Mouse (Mus musculus): ENCODE results near the gene Cct6b. TPM values are rescaled to one million over a fixed set of nuclear protein-coding genes. Genes with fewer than 3 reads are reported as not detected.

The Cct6b gene
- polyA plus RNA-seq, 1 experiment from 2014 or later: 0.30 TPM

DNA sequence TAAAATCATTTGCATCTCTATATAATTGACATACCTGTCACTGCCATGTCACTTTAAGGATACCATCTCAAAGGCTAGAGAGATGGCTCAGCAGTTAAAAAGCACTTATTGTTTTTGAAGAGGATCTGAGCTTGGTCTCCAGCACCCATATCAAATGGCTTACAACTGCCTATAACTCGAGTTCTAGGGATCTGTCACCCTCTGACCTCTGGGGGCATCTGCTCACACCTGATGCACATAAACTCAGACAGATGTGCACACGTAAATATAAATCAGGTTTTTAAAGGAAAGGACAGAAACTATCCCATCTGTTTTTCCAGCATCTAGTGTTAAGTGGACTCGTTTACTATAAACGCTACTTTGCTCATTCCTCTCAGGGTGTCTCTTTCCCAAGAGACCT lies 860 bp downstream of the Cct6b start:
- WGBS: 13% methylated on average over 4 of the region's 4 CpGs
- H3K9ac ChIP-seq (replicated peaks; ENCODE audit: low read depth, low read length): peak overlapping the region; percentile 84

DNA sequence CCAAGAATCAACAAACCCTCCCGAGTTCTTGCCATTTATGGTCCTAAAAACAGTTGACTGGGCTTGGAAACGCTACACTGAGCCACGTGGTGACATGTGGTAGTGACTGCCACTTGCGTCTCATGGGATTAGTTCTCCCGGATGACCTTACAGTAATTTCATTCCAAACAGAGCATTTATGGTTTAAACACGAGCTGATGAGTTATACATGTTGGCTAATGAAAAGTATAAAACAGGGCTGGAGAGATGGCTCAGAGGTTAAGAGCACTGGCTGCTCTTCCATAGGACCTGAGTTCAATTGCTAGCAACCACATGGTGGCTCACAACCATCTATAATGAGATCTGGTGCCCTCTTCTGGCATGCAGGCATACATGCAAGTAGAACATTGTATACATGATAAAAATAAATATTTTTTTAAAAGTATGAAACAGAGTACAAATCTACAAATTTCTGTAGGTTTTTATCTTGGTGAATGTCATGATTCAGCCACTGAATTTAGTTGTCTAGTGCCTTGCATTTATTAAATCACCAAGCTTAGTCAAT lies 1.8 kb downstream of the Cct6b start:
- peaks cover 22% of the 10 kb centered on the region for H3K4me1 ChIP-seq (replicated peaks; ENCODE audit: control insufficient read depth, insufficient read depth, low read length)
- 0 out of 2 replicates have a peak, but pooled peaks cover 2% of the 10 kb centered on the region for H3K27me3 ChIP-seq (replicated peaks; ENCODE audit: control insufficient read depth, insufficient read depth, low read length)
- WGBS: 87% methylated on average over 6 of the region's 6 CpGs
- no peak overlapping the region for H3K4me3 ChIP-seq (replicated peaks; ENCODE audit: low read length)
- ATAC-seq: no peak
- no peak overlapping the region for H3K9ac ChIP-seq (replicated peaks; ENCODE audit: low read depth, low read length)
- no peak overlapping the region for H3K27ac ChIP-seq (ENCODE audit: low read length)
- no peaks in the 10 kb centered on the region for H3K36me3 ChIP-seq (ENCODE audit: control insufficient read depth, insufficient read depth)
- H3K4me2 ChIP-seq (ENCODE audit: low read length): no peak overlapping the region
- peaks cover 3% of the 10 kb centered on the region; the same call in 1 of the 2 replicates for H3K9me3 ChIP-seq (ENCODE audit: control insufficient read depth, low read length)

More for the DNA sequence above, 860 bp downstream of the Cct6b start:
- Histone ChIP-seq H3K4me1 (replicated peaks; ENCODE audit: control insufficient read depth, insufficient read depth, low read length) (peaks cover 22% of the 10 kb centered on the region), H3K27me3 (replicated peaks; ENCODE audit: control insufficient read depth, insufficient read depth, low read length) (0 out of 2 replicates have a peak, but pooled peaks cover 2% of the 10 kb centered on the region), H3K36me3 (ENCODE audit: control insufficient read depth, insufficient read depth) (peaks cover under 1% of the 10 kb centered on the region; the same call in 1 of the 2 replicates), H3K27ac (ENCODE audit: low read length) (peak overlapping the region; percentile 93), H3K9me3 (ENCODE audit: control insufficient read depth, low read length) (peaks cover 3% of the 10 kb centered on the region; the same call in 1 of the 2 replicates), H3K4me2 (ENCODE audit: low read length) (peak overlapping the region; percentile 92), H3K4me3 (replicated peaks; ENCODE audit: low read length) (peak overlapping the region; percentile 86)
- no peak for ATAC-seq

DNA sequence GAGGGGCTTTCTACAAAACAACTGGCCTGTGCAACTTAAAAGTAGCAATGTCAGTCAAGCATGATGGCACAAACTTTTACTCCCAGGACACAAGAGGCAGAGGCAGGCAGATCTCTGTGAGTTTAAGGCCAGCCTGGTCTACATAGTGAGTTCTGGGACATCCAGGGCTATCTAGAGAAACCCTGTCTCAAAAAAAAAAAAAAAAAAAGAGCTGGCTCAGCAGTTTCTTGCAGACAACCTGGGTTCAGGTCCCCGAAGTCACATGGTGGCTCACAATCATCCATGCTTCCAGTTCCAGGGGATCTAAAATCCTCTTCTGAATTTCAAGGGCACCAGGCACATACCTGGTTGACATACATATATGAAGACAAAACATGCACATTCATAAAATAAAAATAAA lies 8.2 kb downstream of the Cct6b start:
- whole genome bisulfite sequencing: 95% methylated on average over 1 of the region's 1 CpGs
- no peak overlapping the region for H3K9ac ChIP-seq (replicated peaks; ENCODE audit: low read depth, low read length)
- H3K4me3 ChIP-seq (replicated peaks; ENCODE audit: low read length): no peak overlapping the region
- no peaks in the 10 kb centered on the region for H3K36me3 ChIP-seq (ENCODE audit: control insufficient read depth, insufficient read depth)
- no peak overlapping the region for H3K4me2 ChIP-seq (ENCODE audit: low read length)
- ATAC-seq: no peak
- no peaks in the 10 kb centered on the region for H3K4me1 ChIP-seq (replicated peaks; ENCODE audit: control insufficient read depth, insufficient read depth, low read length)
- H3K9me3 ChIP-seq (ENCODE audit: control insufficient read depth, low read length): no peaks in the 10 kb centered on the region
- 0 out of 2 replicates have a peak, but pooled peaks cover 2% of the 10 kb centered on the region for H3K27me3 ChIP-seq (replicated peaks; ENCODE audit: control insufficient read depth, insufficient read depth, low read length)
- no peak overlapping the region for H3K27ac ChIP-seq (ENCODE audit: low read length)

DNA sequence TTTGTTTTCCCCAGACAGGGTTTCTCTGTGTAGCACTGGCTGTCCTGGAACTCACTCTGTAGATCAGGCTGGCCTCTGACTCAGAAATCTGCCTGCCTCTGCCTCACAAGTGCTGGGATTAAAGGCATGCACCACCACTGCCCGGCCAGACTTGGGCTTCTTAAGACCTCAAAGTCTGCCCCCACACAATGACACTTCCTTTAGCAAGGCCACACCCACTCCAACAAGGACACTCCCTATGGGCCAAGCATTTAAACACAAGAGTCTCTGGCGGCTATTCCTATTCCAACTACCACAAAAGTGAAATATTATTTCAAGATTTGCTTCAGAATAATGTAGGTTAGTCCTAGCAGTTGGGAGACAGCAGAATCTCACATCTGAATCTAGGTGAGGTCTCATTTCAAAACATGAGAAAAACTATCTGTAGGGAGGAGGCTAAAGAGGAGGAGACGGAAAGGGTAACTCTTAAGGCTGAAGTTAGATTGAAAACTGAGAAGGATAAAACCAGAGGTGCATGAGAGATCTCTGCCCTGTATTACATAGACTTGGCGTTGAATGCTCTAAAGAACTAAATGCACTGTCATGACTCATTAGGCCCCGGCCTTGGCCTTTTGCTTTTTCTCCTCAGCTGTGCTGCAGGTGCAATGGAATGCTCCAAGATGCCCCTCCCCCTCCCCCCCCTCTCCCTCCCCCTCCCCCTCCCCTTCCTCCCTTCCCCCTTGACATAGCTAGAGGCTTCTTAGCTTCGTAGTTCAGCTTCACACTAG lies 11.6 kb downstream of the Cct6b start:
- H3K27ac ChIP-seq (ENCODE audit: low read length): no peak overlapping the region
- H3K9me3 ChIP-seq (ENCODE audit: control insufficient read depth, low read length): no peaks in the 10 kb centered on the region
- H3K36me3 ChIP-seq (ENCODE audit: control insufficient read depth, insufficient read depth): no peaks in the 10 kb centered on the region
- ATAC-seq: no peak
- H3K9ac ChIP-seq (replicated peaks; ENCODE audit: low read depth, low read length): no peak overlapping the region
- no peak overlapping the region for H3K4me3 ChIP-seq (replicated peaks; ENCODE audit: low read length)
- H3K27me3 ChIP-seq (replicated peaks; ENCODE audit: control insufficient read depth, insufficient read depth, low read length): no peaks in the 10 kb centered on the region
- H3K4me2 ChIP-seq (ENCODE audit: low read length): no peak overlapping the region
- H3K4me1 ChIP-seq (replicated peaks; ENCODE audit: control insufficient read depth, insufficient read depth, low read length): no peaks in the 10 kb centered on the region
- WGBS: 75% methylated on average over 6 of the region's 6 CpGs

DNA sequence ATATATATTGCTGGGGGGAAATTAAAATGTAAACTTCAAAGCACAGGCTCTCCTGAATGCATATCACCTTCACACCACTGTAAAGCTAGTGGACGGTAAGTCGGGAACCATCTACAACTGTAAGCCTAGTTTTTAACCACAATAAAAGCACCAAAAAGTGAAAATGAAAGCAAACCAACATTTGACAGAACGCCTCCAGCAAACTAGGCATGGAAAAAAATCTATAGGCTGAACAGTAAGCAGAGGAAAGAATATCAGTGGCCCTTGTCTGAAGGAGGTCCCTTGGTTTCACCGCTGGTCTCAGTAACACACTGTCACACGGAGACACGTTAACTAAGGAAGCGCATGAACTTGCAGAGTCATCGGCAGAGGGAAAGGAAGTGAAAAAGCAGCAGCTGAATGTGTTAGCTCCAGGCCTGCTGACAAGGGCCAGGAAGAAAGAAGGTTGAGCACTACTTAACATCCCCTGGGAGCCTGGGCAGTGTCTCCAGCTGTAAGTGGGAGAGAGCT lies 17.2 kb downstream of the Cct6b start:
- H3K27me3 ChIP-seq (replicated peaks; ENCODE audit: control insufficient read depth, insufficient read depth, low read length): no peaks in the 10 kb centered on the region
- no peaks in the 10 kb centered on the region for H3K4me1 ChIP-seq (replicated peaks; ENCODE audit: control insufficient read depth, insufficient read depth, low read length)
- H3K9me3 ChIP-seq (ENCODE audit: control insufficient read depth, low read length): no peaks in the 10 kb centered on the region
- H3K4me3 ChIP-seq (replicated peaks; ENCODE audit: low read length): no peak overlapping the region
- H3K27ac ChIP-seq (ENCODE audit: low read length): no peak overlapping the region
- H3K9ac ChIP-seq (replicated peaks; ENCODE audit: low read depth, low read length): no peak overlapping the region
- ATAC-seq: no peak
- 90% methylated on average over 8 of the region's 8 CpGs for WGBS
- H3K36me3 ChIP-seq (ENCODE audit: control insufficient read depth, insufficient read depth): no peaks in the 10 kb centered on the region
- no peak overlapping the region for H3K4me2 ChIP-seq (ENCODE audit: low read length)

DNA sequence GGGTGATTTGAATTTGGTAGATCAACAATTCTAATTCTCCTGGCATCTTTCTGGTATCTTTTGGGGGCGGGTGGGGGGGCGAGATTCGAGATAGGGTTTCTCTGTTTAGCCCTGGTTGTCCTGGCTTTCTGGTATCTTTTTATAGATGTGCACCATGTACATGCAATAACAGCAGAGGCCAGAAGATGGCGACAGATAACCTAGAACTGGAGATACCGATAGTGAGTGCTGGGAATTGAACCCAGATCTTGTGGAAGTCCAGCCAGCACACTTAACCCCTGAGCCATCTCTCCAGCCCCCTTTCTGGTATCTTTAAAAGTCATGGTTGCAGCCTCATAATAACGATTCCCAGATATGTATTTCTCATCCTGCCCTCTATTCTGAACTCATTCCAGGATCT lies 18.0 kb downstream of the Cct6b start:
- Histone ChIP-seq H3K4me3 (replicated peaks; ENCODE audit: low read length) (no peak overlapping the region), H3K36me3 (ENCODE audit: control insufficient read depth, insufficient read depth) (no peaks in the 10 kb centered on the region), H3K9ac (replicated peaks; ENCODE audit: low read depth, low read length) (no peak overlapping the region), H3K27ac (ENCODE audit: low read length) (no peak overlapping the region), H3K4me2 (ENCODE audit: low read length) (no peak overlapping the region), H3K27me3 (replicated peaks; ENCODE audit: control insufficient read depth, insufficient read depth, low read length) (no peaks in the 10 kb centered on the region), H3K9me3 (ENCODE audit: control insufficient read depth, low read length) (no peaks in the 10 kb centered on the region), H3K4me1 (replicated peaks; ENCODE audit: control insufficient read depth, insufficient read depth, low read length) (no peaks in the 10 kb centered on the region)
- no peak for ATAC-seq
- 31% methylated on average over 6 of the region's 6 CpGs for WGBS

DNA sequence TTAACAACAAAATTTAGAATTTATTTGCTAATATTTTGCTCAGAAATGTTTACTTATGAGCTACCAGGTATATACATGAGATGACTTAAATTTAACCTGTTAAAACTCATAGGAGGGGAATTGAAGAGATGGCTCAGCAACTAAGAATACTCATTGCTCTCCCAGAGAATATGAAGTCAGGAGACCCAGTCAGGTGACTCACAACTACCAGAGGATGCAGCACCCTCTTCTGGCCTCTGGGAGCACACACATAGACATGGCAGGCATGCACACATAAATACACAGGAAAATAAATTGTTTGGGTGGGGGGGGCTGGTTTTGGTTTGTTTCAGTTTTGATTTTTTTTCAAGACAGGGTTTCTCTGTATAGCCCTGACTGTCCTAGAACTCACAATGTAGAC lies 25.1 kb downstream of the Cct6b start:
- no peak overlapping the region for H3K4me3 ChIP-seq (replicated peaks; ENCODE audit: low read length)
- H3K4me1 ChIP-seq (replicated peaks; ENCODE audit: control insufficient read depth, insufficient read depth, low read length): no peaks in the 10 kb centered on the region
- no peak overlapping the region for H3K27ac ChIP-seq (ENCODE audit: low read length)
- H3K36me3 ChIP-seq (ENCODE audit: control insufficient read depth, insufficient read depth): no peaks in the 10 kb centered on the region
- H3K9ac ChIP-seq (replicated peaks; ENCODE audit: low read depth, low read length): no peak overlapping the region
- H3K4me2 ChIP-seq (ENCODE audit: low read length): no peak overlapping the region
- ATAC-seq: no peak
- no peaks in the 10 kb centered on the region for H3K9me3 ChIP-seq (ENCODE audit: control insufficient read depth, low read length)
- no peaks in the 10 kb centered on the region for H3K27me3 ChIP-seq (replicated peaks; ENCODE audit: control insufficient read depth, insufficient read depth, low read length)

DNA sequence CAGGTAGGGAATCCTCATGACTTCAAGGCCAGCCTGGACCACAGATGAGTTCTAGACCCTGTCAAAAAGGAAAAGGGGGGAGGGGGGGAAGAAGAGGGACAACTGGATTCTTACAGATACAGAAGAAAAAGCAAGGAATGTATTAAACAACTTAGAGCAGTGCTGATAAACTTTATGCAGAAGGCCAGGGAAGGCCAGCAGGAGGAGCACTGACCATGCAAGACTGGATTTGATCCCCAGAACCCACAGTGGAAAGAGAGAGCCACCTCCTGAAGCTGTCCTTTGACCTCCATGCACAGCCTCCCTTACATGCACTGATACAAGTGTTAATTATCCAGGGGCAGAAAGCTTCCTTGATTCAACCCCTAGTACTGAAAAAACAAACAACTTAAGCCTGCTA lies 29.9 kb downstream of the Cct6b start:
- no peak overlapping the region for H3K4me3 ChIP-seq (replicated peaks; ENCODE audit: low read length)
- no peaks in the 10 kb centered on the region for H3K36me3 ChIP-seq (ENCODE audit: control insufficient read depth, insufficient read depth)
- H3K9me3 ChIP-seq (ENCODE audit: control insufficient read depth, low read length): no peaks in the 10 kb centered on the region
- no peak overlapping the region for H3K4me2 ChIP-seq (ENCODE audit: low read length)
- no peaks in the 10 kb centered on the region for H3K4me1 ChIP-seq (replicated peaks; ENCODE audit: control insufficient read depth, insufficient read depth, low read length)
- no peak for ATAC-seq
- H3K27me3 ChIP-seq (replicated peaks; ENCODE audit: control insufficient read depth, insufficient read depth, low read length): no peaks in the 10 kb centered on the region
- H3K9ac ChIP-seq (replicated peaks; ENCODE audit: low read depth, low read length): no peak overlapping the region
- no peak overlapping the region for H3K27ac ChIP-seq (ENCODE audit: low read length)

DNA sequence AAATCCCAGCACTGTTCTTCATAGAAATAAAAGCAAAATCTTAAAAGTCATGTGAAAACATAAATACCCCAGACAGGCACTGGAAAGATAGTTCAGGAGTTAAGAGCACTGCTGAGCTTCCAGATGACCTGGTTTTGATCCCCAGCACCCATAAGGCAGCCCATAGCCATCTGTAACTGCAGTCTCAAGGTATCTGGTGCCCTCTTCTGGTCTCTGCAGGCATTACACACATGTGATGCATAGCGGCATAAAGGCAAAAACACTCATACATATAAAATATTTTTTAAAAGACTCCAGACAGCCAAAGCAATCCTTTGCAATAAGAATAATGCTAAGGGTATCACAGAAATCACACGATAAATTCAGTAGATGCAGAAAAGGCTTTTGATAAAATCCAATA lies 37.3 kb downstream of the Cct6b start:
- Histone ChIP-seq H3K4me2 (ENCODE audit: low read length) (no peak overlapping the region), H3K9ac (replicated peaks; ENCODE audit: low read depth, low read length) (no peak overlapping the region), H3K4me1 (replicated peaks; ENCODE audit: control insufficient read depth, insufficient read depth, low read length) (no peaks in the 10 kb centered on the region), H3K4me3 (replicated peaks; ENCODE audit: low read length) (no peak overlapping the region), H3K27me3 (replicated peaks; ENCODE audit: control insufficient read depth, insufficient read depth, low read length) (no peaks in the 10 kb centered on the region), H3K9me3 (ENCODE audit: control insufficient read depth, low read length) (no peaks in the 10 kb centered on the region), H3K27ac (ENCODE audit: low read length) (no peak overlapping the region), H3K36me3 (ENCODE audit: control insufficient read depth, insufficient read depth) (no peaks in the 10 kb centered on the region)
- ATAC-seq: no peak
- WGBS: 97% methylated on average over 2 of the region's 2 CpGs
